Mouse (Mus musculus) embryo, embryonic 9.5 days (tissue): Measurements from ENCODE around the gene Tbc1d8.

Experiments used
- DNase-seq: peaks from one replicate; pipeline ENCODE4 v3.0.0-alpha.2; 2017; ENCODE audit errors: extremely low spot score

Gene Tbc1d8

DNA sequence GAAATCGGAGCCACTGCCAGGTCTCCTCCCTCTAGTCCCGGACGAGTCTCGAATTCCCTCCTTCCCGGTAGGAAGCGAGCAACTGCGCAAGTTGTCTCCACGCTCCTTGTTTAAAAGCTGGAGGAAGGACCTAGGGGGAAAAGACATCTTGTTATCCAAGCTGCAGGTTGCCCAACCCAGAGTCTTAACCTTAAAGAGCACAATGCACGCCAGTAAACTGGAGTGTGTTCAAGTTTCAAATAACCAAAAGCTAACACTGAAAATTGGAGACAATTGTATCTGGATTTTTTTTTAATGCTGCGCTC is 293 bp upstream of the Tbc1d8 start:
- DNase-seq: no peak

DNA sequence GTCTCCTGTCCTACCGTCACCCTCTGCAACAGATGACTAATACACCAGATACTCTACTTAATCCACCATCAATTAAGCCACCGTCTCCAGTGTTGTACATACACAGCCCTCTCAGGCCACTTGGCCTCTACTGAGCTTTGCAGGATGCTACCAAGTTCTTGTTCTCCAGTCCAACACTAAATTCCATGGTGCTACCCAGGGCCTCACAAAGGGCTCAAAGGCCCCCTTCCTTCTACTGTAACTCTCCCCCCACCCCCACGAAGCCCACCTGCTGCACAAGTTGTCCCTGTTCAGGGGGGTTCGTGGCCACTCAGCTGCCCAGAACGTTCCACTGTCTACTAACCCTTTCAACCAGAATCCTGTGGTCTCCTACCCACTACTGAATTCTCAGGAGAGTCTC is 1.5 kb downstream of the Tbc1d8 start:
- no peak for DNase-seq

DNA sequence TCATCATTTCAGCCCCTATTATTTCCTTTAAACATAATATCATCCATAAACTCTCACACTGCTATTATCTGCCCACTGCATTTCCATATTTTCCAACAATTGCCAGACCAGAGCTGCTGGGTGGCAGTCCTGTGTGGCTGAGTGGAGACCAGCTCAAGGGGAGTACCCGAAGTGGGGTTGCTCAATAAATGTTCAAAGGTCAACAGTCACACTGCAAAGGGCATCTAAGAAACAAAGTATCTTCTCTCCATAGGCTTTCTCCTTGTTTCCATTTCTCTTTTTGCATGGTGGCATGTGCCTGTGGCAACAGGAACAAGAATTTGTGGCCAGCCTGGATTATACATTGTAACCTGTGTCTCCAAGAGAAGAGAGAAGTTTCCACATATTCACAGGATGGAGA is 2.2 kb downstream of the Tbc1d8 start:
- DNase-seq: no peak

DNA sequence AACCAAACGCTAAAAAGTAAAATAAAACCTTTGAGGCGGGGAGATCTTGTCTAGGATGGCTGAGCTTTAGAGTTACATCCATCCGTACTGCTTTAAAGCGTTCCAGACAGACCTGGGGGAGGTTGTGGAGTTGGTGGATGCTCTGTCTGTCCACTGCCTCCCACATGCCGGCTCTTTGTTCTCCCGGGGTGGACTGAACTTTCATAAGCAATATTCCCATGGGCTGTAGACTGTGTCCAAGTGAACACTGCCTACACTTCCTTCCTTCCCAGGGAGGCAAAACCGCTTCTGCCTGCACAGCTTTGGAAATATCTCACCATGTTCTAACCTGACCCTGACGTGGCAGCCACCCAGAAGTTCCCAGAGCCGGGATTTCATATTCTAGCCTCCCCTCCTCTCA is 4.0 kb downstream of the Tbc1d8 start:
- DNase-seq: no peak

DNA sequence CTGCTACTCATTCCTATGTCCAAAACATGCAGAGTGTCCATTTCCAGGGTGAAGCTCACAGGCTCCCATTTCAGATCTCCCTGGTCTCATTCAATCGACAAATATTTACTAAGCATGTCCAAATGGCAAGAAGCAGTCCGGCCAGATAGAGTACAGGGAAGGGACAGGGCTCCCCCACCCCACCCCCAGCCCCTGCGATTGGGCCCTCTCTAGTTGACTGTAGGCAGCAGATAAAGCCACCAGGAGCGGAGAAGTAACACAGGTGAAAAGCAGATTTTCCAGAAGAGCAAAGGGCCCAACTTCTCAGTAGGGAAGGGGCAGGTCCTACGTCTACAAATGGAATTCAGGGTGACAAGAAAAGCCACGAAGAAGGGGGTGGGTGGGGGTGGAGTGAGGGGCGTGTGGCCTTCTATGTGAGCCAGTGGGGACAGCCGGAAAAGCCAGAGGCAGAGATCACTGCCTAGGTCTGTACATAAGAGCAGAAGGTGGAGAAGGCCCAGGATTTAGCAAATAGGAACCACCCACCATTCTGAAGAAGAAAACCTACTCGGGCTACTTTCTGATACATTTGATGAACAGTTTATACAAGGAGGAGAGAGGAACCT is 7.2 kb downstream of the Tbc1d8 start:
- DNase-seq: no peak

DNA sequence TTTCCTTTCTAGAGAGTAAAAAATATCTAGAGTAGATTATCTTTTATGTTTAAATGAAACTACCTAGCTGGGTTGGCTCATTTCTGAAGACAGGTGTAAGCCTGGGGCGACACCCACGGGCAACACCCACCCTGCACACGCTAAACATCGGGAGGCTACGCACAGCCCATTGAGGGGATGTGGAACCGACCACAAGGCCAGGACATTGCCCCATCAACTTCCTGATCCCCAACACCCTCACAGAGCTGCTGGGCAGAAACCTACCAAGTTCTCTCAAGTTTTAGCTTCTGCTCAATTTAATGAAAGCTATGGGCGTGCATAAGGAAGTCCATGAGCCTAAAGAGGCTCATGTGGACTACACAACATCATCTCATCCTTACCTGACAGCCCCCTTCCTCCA is 9.6 kb downstream of the Tbc1d8 start:
- no peak for DNase-seq

DNA sequence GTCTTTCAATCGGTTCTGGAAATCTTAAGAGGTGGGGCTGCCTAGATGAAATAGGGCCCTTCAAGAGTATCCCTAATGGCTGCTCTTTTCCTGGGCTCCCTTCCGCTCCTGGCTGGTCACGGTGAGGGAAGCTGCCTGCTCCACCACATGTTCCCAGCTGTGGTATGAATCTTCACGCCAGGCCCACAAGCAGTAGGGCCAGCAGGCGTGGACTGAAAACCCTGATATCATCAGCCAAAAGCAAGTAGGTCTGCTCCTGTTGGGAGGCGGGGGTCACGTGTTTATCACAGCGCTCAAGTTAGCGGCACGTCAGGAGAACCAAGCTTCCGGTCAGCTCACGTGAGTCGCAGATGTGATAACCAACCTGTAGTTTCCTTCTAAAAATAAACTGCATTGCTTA is 12.0 kb downstream of the Tbc1d8 start:
- no peak for DNase-seq

DNA sequence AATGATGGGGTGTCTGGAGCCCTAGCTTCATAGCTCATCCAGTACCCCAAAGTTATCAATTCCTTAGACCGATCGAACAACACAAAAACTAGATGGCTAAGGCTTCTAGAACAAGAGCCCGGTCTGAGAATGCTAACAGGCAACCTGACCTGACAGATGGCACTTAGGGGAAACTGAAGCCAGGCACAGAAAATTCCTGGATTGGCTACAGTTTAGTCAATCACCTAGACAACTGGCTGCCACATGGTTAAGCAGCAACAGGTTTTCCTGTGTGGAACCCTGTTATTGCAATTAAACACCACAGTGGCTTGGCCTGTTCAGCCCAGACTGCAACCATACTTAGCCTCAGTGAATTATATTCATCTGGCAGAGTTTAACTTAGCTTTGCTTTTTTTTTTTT is 13.8 kb downstream of the Tbc1d8 start:
- no peak for DNase-seq

DNA sequence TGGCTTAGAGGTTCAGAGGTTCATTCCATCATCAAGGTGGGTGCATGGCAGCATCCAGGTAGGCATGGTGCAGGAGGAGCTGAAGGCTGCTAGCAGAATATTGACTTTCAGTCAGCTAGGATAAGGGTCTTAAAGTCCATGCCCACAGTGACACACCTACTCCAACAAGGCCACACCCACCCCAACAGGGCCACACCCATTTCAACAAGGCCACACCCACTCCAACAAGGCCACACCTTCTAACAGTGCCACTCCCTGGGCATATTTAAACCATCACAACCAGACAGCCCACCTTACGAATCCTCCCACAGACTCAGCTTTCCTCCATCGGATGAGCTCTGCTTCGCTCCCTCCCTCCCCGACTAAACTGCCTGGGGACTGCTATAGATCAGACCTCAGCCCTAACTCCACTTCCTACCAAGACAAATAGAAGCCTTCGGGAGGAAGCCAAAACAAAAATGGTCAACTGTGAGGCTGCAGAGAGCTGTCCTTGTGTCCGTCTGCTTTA is 15.6 kb downstream of the Tbc1d8 start:
- DNase-seq: no peak

DNA sequence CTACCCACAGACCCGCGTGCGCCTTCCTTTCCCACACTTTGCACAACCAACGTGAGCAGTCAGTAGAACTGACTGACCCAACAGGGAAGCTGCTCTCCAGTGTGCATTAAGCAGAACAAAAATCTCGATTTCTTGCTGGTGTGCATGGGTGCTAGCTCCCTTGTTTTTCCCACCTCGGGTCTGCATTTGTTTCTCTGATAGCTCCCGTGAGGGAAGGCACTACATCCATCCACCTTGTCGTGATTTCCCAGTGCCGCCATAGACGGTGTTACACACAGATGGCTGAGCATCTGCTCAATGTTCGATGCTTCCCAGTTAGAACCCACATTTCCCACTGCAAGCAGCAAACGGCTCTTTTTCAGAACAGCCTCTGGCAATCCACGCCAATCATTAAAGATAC is 16.5 kb downstream of the Tbc1d8 start:
- DNase-seq: no peak

DNA sequence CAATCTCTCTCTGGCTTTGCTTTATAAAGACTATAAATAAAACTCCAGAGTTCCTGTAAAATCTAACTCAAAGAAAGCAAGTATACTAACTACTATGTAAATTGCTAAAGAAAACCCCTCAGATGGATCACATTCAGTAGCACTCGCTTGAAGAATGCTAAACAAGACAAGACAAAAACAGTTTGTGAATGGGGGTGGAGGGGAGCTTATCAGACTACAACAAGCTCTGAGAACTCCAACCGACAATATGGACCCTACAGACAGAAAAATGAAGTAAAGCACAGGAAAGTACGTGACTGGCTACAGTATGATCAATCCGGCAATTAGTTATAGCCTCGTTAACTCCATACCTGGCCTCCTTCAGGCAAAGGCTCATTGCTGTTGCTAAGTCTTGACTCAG is 18.1 kb downstream of the Tbc1d8 start:
- no peak for DNase-seq

DNA sequence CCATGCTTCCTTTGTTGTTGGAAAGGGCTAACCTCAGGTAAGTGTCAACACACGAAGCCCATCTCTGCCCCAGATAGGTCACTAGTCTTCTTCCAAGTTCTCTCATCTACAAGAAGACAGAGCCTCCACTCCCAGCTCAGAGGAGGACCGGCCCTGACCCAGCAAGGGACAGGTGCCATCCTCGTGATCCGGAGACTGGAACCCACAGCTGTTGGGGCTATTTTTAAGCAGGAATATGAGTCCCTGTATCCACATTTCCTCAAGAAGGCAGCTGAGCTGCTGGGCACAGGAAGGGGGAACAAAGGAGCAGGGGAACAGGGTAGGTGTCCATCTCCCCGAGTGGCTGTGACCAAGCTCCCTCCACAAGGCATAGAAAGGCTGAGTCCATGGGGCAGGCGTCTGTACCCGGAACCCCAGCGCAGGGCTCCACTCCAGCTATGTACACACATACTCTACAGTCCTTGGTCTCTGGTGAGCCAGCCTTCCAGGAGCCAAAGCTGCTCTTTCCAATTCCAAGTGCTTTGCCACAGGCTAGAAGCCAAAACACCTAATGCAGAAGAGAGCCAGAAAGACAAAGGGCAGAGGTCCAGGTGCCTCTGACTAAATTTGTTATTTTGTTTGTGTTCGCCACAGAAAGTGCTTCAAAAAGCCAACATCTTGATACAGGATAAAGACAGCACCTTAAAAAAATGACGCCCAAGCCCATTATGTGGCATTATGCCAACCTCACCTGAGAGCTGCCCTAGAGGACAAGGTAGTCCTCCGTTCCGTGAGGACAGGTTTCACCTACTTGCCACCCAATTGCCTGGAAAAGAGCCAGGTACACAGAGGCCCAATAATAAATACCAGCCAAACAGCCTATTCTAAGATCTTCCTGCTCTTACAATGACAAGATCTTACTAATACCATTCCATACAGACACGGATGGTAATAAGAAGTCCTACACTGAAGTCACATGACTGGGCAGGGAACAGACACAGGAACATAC is 20.4 kb downstream of the Tbc1d8 start:
- no peak for DNase-seq

DNA sequence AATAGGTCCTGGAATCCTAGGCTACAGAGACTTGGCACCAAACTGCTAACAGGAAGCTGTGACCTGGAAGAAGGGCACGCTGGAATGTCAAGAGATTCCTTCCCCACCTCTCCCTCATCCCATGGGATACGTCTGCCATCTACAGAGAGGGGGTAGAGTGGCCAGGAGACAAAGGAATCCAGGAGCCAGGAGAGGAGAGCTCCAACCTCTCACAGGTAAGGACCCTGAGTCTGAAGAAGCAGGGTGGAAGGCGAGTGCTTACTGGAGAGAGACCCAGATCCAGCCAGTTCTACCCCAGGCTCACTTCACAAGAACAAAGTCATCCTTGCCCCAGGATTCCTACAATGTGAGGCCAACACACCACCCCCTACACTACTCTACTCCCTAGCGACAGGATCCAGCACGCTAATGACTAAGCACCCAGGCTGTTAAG is 22.1 kb downstream of the Tbc1d8 start:
- no peak for DNase-seq

DNA sequence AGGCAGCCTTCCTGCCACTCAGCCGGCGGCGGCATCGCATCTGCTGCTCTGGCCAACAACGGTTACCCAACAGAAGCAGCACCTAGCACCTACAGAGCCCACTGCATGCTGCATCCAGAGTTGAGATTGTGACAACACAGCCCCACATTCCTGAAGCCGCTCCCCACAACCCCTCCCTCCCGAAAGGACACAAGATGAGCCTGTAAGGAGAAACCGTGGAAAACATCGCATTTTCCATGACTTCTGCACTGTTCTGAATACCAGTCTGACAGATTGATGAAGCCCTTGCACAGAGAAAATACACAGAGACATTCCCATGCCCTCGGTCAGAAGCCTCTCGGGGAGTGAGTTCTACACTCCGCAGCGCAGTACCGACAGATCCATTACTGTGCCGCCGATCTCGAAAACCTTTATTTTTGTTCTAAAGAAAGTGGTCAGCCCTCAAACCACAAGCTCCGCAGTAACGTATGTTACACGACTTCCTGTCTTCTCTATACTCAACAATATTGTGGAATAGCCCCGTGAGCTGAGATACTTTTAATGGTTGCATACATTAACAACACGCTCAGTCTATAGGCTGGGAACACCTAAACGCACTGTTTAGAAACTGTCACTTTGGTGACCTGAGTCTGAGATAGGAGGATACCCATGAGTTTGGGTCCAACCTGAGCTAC is 23.1 kb downstream of the Tbc1d8 start:
- DNase-seq: no peak

DNA sequence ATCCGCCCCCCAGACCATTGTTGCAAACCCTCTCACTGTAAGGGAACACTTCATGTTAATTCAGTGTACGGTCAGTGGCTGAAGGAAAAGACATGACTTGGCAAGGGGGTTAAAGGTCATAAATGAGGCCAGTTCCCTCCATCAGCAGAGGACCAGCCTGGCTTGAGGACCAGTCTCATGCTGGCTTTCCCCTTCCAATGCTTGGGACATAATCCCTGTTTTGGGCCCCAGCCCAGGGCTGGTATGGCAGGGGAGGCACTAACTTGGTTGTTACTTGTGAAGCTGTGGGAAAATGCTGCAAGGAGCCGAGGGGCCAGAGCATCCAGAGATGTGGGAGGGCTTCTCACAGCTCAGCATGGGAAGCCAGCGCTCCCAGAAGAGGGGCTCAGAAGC is 23.8 kb downstream of the Tbc1d8 start:
- DNase-seq: no peak

DNA sequence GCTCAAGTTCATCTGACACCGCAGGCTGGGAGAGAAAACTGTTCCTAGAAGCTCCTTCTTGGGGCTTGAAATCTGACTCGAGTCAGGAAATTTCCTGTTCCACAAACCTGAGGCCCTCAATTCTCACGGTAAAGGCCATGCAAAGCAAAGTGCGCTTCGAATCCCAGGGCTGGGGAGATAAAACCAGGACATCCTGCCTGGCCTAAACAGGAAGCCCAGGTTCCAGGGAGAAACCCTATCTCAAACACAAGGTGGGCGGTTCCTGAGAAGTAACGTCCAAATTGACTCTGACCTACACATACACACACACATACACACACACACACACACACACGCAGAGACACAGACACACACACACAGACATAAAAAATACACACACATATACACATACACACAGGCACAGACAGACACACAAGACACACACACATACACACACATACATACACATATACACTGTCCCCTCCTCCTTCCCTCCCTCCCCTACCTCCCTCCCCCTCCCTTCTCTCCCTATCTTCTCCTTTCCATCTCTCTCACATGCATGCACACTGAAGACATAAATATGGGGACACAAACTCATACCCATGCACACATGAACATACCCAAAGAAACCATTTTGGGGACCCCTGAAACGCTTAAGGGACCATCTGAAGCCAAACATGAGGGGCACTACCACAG is 24.3 kb downstream of the Tbc1d8 start:
- no peak for DNase-seq

DNA sequence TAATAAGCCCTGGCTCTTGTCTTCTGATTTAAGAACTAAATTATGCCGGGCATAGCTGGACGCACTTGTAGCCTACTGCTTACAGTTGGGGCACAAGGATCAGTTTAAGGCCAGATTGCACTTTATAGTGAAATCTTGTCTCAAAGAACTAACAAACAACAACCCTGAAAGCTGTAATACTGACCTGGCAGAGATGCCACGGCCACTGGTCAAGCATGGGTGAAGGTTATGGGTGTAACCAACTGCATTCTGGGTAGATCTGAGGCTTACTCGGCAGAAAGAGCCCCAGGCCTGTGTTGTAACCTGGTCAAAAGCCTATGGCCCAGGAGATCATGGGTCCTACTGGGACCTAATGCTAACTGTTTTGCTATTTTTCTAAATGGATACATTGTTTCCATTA is 26.4 kb downstream of the Tbc1d8 start:
- DNase-seq: no peak

DNA sequence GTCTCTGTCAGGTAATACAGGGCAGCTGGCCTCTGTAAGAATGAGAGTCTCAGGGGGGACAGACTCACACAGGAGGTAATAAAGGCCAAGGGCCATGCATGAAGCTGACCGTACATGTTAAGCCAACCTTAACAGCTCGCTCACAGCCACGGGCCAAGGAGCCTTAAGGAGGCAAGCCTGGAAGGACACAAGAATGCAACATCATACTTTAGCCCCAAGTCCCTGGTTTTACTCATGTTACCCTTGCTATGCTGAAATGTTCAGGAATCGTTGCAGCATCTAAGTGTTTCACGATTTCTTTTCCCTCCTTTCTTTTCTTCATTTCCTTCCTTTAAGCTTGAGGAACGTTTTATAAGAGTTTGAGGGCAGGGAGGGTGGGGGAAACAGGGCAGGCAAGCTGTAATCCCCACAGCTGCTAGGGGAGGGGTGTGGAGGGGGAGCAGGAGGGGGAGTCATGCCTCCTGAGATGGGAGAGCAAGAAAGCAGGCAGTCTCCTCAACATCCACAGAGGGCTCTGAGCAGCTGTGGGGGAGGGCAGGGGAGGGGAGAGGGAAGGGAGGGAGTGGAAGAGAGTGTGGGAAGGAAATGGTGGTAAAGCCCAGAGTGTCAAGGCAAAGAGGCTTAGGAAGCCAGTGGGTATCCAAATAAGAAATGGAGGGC is 28.4 kb downstream of the Tbc1d8 start:
- DNase-seq: no peak

DNA sequence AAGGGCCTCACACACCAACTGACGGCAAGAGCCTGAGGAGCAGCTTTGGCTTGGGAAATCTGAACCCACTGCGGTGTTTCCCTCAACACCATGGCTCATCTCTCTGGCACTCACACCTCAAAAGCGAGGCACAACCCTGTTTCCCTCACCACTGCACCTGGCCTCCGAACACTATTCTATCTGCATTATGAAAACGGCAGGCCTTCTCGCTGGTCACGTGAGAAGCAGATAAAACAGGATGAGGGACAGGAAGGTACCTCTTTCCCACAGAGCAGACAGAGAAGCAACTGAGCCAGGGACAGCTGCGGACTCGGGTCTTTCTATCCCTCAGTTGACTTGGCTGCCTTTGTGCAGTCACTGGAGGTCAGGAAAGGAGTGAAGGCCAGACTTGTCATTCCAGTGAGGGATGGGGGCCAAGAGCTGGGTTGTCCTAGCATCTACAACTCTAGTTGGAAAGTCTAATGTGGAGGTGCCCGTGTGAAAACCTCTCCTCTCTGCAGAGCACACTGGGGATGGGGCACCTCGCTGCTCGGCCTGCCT is 29.2 kb downstream of the Tbc1d8 start:
- DNase-seq: no peak

DNA sequence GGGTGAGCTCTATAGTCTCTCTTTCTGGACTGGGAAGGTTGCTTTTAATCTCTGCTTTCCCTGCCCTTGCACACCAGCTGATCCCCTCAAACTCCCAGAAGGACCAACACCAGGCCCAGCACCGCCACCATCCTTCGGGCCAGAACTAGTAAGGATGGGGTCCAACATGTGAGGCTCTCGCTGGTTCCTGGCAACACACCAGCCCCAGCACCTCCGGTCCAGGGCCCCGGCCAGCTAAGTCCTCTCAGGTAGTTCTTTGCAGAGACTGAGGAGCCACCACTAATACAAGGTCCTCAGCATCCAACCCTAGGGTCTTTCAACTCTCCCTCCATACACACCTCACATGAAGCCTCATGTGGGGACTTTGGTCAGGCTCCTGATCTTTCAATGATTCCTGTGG is 29.7 kb downstream of the Tbc1d8 start:
- DNase-seq: no peak

DNA sequence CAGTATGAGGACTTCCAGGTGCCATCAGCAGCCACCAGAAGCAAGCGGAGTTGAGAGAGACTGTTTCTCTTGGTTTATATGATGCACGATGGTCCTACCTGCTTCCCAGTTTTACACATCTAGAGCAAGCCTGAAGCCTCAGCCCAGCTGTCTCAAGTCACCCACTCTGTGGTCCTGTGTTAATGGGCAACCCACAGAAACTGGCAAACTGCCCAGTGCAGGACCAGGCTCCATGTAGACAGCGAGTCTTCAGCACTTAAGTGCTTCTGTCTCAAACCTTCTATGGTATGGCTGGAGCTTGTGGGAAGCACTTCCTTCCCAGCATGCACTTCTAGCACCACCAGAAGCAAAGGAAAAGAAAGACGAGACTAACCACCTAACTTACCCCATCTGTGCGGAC is 30.3 kb downstream of the Tbc1d8 start:
- no peak for DNase-seq
